In genomic region chr7:49604965-49605795, GRCm38 (mm10) we compare ENCODE assay signal across 13 mouse cellular contexts. TPM values are rescaled to one million over a fixed set of nuclear protein-coding genes. Genes with fewer than 3 reads are reported as not detected.
A peak's percentile ranks its signal among the peaks of the same experiment; 100 is the strongest.
DNase-seq lines count a peak whose midpoint lies in the region; ATAC-seq lines count a peak whose summit lies in the region.
"Had no signal": no experiment of that assay in that cellular context is flagged by ENCODE, and none has a peak within 500 bp of the region (broad histone marks: within the 10 kb centered on the region; RNA-seq: fewer than 3 reads in every experiment).

No protein-coding gene starts in this region.

- peaks cover 76% of the 10 kb centered on the region for H3K36me3 ChIP-seq in kidney, embryonic 15.5 days
- H3K36me3 ChIP-seq in forebrain, embryonic 15.5 days, result no peaks in the 10 kb centered on the region
- H3K36me3 ChIP-seq: forebrain, embryonic 12.5 days had no signal

- 92% methylated on average over 15 of the region's 15 CpGs for WGBS in kidney, embryonic 15.5 days
- 86% methylated on average over 15 of the region's 15 CpGs for WGBS in forebrain, embryonic 15.5 days

- ATAC-seq in kidney, embryonic 15.5 days (replicated peaks; ENCODE audit: low FRiP score), result no peak
- ATAC-seq in forebrain, embryonic 15.5 days (replicated peaks), result no peak
- ATAC-seq: Patski had no signal

- H3K9me3 ChIP-seq in kidney, embryonic 15.5 days (replicated peaks), result no peaks in the 10 kb centered on the region
- no peaks in the 10 kb centered on the region for H3K9me3 ChIP-seq in forebrain, embryonic 15.5 days
- H3K9me3 ChIP-seq: embryonic facial prominence, embryonic 12.5 days; forebrain, embryonic 12.5 days had no signal

- H3K4me3 ChIP-seq in kidney, embryonic 15.5 days (replicated peaks), result no peak overlapping the region
- no peak overlapping the region for H3K4me3 ChIP-seq in forebrain, embryonic 15.5 days
- H3K4me3 ChIP-seq: embryonic facial prominence, embryonic 12.5 days; forebrain, embryonic 12.5 days had no signal

- H3K27ac ChIP-seq in kidney, embryonic 15.5 days, result no peak overlapping the region
- no peak overlapping the region for H3K27ac ChIP-seq in forebrain, embryonic 15.5 days (replicated peaks)
- H3K27ac ChIP-seq: embryonic facial prominence, embryonic 12.5 days; forebrain, embryonic 12.5 days had no signal

- H3K4me1 ChIP-seq in kidney, embryonic 15.5 days, result peaks cover 17% of the 10 kb centered on the region
- no peaks in the 10 kb centered on the region for H3K4me1 ChIP-seq in forebrain, embryonic 15.5 days
- H3K4me1 ChIP-seq: embryonic facial prominence, embryonic 12.5 days had no signal

- H3K27me3 ChIP-seq in kidney, embryonic 15.5 days, result no peaks in the 10 kb centered on the region
- no peaks in the 10 kb centered on the region; the same call in 1 of the 2 replicates for H3K27me3 ChIP-seq in forebrain, embryonic 15.5 days
- H3K27me3 ChIP-seq: embryonic facial prominence, embryonic 12.5 days; Patski had no signal

- DNase-seq in cerebellum, adult 18-20 months, result peak; percentile 32 to 39
- no peak for DNase-seq in cerebellum, postnatal 14 days
- peak; percentile 30 for DNase-seq in kidney, adult 9 months
- peak; percentile 25 to 46 for DNase-seq in heart, adult 9 months (ENCODE audit: low spot score in 2 of 2)
- peak; percentile 50 for DNase-seq in lung, postnatal 14 days
- no peak for DNase-seq in Muller cell, postnatal 12 days (ENCODE audit: inconsistent ontology term)
- DNase-seq: thymus, adult 18-20 months had no signal

- no peak overlapping the region for H3K9ac ChIP-seq in kidney, embryonic 15.5 days
- no peak overlapping the region for H3K9ac ChIP-seq in forebrain, embryonic 15.5 days (replicated peaks)
- H3K9ac ChIP-seq: embryonic facial prominence, embryonic 12.5 days; forebrain, embryonic 12.5 days had no signal

- H3K4me2 ChIP-seq in kidney, embryonic 15.5 days, result no peak overlapping the region
- no peak overlapping the region for H3K4me2 ChIP-seq in forebrain, embryonic 15.5 days (replicated peaks)
- H3K4me2 ChIP-seq: embryonic facial prominence, embryonic 12.5 days; forebrain, embryonic 12.5 days had no signal

RNA-seq across cellular contexts. Expression of gene Dbx1, which starts 31.5 kb away (rescaled TPM):
- 0.24 and 0.43 TPM in 2 replicates for polyA plus RNA-seq in kidney, embryonic 15.5 days (2015; fragmentation: Nextera tagmentation; extraction: Ambion mirVana)
- polyA plus RNA-seq in forebrain, embryonic 15.5 days (2015; fragmentation: Nextera tagmentation; extraction: Ambion mirVana), result 1.5 and 1.9 TPM in 2 replicates
- polyA plus RNA-seq: Patski; small intestine, adult 2 months had no signal

Comparison
In these comparisons a context has a peak if more than half of its experiments do, and no peak if none do; other contexts are left out.
1. DNase-seq: peak in cerebellum, adult 18-20 months (2 of 2), kidney, adult 9 months (single experiment), heart, adult 9 months (2 of 2) and lung, postnatal 14 days (single experiment); none in cerebellum, postnatal 14 days (0 of 2) and Muller cell, postnatal 12 days (single experiment).